Mouse (Mus musculus) kidney, embryonic 15.5 days (tissue): ENCODE results near the gene Car12. TPM values are rescaled to one million over a fixed set of nuclear protein-coding genes. Genes with fewer than 3 reads are reported as not detected.
"Not testable (repeated sequence)": the region's sequence is repeated elsewhere in the genome, so short reads cannot be mapped to it uniquely, and the experiment has no call there.

Experiments
- ATAC-seq: fragments of 200-750 bp; cut with Nextera tagmentation; replicated peaks from 2 replicates; pipeline ENCODE4 v1.8.0; 2017; ENCODE audit warnings: moderate TSS enrichment; ENCODE audit not compliant: low FRiP score
- H3K27ac ChIP-seq: fragments of 300-500 bp; sonication (generic); 2 replicates; pipeline ENCODE4 v1.5.1; 2015; ENCODE audit warnings: mild to moderate bottlenecking, inconsistent platforms
- H3K27me3 ChIP-seq: fragments of 300-500 bp; sonication (generic); 2 replicates; pipeline ENCODE4 v1.6.1; 2015; ENCODE audit warnings: inconsistent platforms
- H3K36me3 ChIP-seq: fragments of 300-500 bp; sonication (generic); 2 replicates; pipeline ENCODE4 v1.6.1; 2015; ENCODE audit warnings: inconsistent platforms
- H3K4me1 ChIP-seq: fragments of 300-500 bp; sonication (generic); 2 replicates; pipeline ENCODE4 v1.6.1; 2015; ENCODE audit warnings: inconsistent platforms
- H3K4me2 ChIP-seq: fragments of 300-500 bp; sonication (generic); 2 replicates; pipeline ENCODE4 v1.6.1; 2015; ENCODE audit warnings: moderate library complexity, mild to moderate bottlenecking, inconsistent platforms
- H3K4me3 ChIP-seq: fragments of 300-500 bp; sonication (generic); replicated peaks from 2 replicates; pipeline ENCODE4 v1.5.1; 2015; ENCODE audit warnings: mild to moderate bottlenecking, inconsistent platforms
- H3K9ac ChIP-seq: fragments of 300-500 bp; sonication (generic); 2 replicates; pipeline ENCODE4 v1.6.1; 2015; ENCODE audit warnings: mild to moderate bottlenecking, inconsistent platforms
- H3K9me3 ChIP-seq: fragments of 300-500 bp; sonication (generic); replicated peaks from 2 replicates; pipeline ENCODE4 v1.6.1; 2016; ENCODE audit warnings: inconsistent platforms
- WGBS: fragments of 180-500 bp; shearing (Covaris S2); methylation state at CpG from one replicate; pipeline ENCODE4 v1.1.7; 2015; ENCODE audit warnings: mixed read lengths; 5-methylcytosine and 5-hydroxymethylcytosine counted together
- polyA plus RNA-seq: library from polyadenylated mRNA; unstranded; fragments of >200 nt; fragmentation: Nextera tagmentation; extraction: Ambion mirVana; gene quantifications from 2 replicates; pipeline ENCODE4 v1.2.1, GENCODE M21; 2015

Gene Car12
- polyA plus RNA-seq, 1 experiment from 2014 or later = 14.5 TPM

GRCm38 (mm10) chr9:66735122-66735521, 21.6 kb downstream of the Car12 start:
- Histone ChIP-seq H3K36me3 (no peaks in the 10 kb centered on the region), H3K4me1 (peaks cover 41% of the 10 kb centered on the region), H3K27me3 (no peaks in the 10 kb centered on the region), H3K4me3 (no peak overlapping the region), H3K27ac (0 out of 2 replicates have a peak overlapping the region, but pooled peaks have one; percentile 59), H3K9me3 (no peaks in the 10 kb centered on the region), H3K9ac (no peak overlapping the region), H3K4me2 (no peak overlapping the region)
- 82% methylated on average over 2 of the region's 2 CpGs for WGBS
- ATAC-seq = no peak

DNA sequence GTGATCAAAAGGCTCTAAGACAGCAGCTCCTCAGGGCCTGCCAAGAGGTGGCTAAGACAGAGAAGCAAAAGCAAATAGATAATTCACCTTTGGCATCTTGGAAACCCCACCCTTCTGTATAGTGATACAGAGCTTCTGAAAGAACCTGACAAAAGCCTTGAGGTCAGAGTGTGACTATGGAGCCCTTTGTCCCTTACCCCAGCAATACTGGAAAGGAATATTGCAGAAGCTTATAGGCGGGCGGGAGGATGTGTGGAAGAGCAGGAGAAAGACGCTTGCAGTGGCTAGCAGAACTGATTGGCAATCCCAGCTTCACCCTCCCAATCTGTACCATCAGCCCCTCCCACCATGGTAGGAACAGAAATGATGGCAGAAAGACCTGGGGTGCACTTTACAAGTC, 22.5 kb downstream of the Car12 start:
- H3K36me3 ChIP-seq = no peaks in the 10 kb centered on the region
- no peaks in the 10 kb centered on the region for H3K27me3 ChIP-seq
- WGBS = 59% methylated on average over 3 of the region's 3 CpGs
- H3K4me2 ChIP-seq = no peak overlapping the region
- H3K9ac ChIP-seq = no peak overlapping the region
- no peaks in the 10 kb centered on the region for H3K9me3 ChIP-seq
- H3K4me1 ChIP-seq = peaks cover 38% of the 10 kb centered on the region
- peak overlapping the region; percentile 59 for H3K27ac ChIP-seq
- no peak overlapping the region for H3K4me3 ChIP-seq
- ATAC-seq = no peak

- no peaks in the 10 kb centered on the region for H3K9me3 ChIP-seq
- H3K27me3 ChIP-seq = no peaks in the 10 kb centered on the region
- H3K36me3 ChIP-seq = no peaks in the 10 kb centered on the region
- H3K4me1 ChIP-seq = peaks cover 33% of the 10 kb centered on the region
- H3K4me3 ChIP-seq = no peak overlapping the region
- 72% methylated on average over 2 of the region's 2 CpGs for WGBS
- H3K4me2 ChIP-seq = no peak overlapping the region
- peak overlapping the region; percentile 75 for H3K27ac ChIP-seq
- peak; percentile 38 for ATAC-seq
- H3K9ac ChIP-seq = no peak overlapping the region
These were observed 23.1 kb downstream of the Car12 start for GRCm38 (mm10) chr9:66736551-66736950.

DNA sequence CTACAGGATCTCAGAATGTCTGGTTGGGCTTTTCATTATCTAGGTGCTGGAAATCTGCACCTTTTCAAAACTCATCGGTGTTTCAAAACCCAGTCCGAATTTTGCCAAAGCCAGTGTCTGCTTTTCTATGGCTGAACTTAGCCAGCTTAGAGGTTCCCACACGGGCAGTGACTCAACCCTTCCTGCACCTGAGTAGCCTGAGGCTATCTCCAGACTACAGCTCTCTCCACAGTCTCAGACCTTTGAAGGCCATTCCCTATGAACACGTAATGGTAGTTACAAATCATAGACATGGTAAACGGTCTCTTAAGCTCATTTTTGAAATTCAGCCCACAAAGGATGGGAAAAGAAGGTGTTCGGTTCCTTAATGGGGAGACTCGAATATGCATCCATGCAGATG, 26.0 kb downstream of the Car12 start:
- 75% methylated on average over 7 of the region's 7 CpGs for WGBS
- H3K4me3 ChIP-seq = no peak overlapping the region
- no peak overlapping the region for H3K4me2 ChIP-seq
- ATAC-seq = no peak
- H3K4me1 ChIP-seq = peaks cover 17% of the 10 kb centered on the region
- H3K36me3 ChIP-seq = no peaks in the 10 kb centered on the region
- no peaks in the 10 kb centered on the region for H3K27me3 ChIP-seq
- H3K9me3 ChIP-seq = no peaks in the 10 kb centered on the region
- H3K27ac ChIP-seq = no peak overlapping the region
- H3K9ac ChIP-seq = no peak overlapping the region

GRCm38 (mm10) chr9:66744531-66744930, 31.0 kb downstream of the Car12 start:
- Histone ChIP-seq H3K9ac (no peak overlapping the region), H3K27me3 (no peaks in the 10 kb centered on the region), H3K9me3 (no peaks in the 10 kb centered on the region), H3K4me3 (no peak overlapping the region), H3K4me1 (no peaks in the 10 kb centered on the region), H3K36me3 (no peaks in the 10 kb centered on the region), H3K27ac (no peak overlapping the region), H3K4me2 (no peak overlapping the region)
- 65% methylated on average over 2 of the region's 2 CpGs for WGBS
- no peak for ATAC-seq

DNA sequence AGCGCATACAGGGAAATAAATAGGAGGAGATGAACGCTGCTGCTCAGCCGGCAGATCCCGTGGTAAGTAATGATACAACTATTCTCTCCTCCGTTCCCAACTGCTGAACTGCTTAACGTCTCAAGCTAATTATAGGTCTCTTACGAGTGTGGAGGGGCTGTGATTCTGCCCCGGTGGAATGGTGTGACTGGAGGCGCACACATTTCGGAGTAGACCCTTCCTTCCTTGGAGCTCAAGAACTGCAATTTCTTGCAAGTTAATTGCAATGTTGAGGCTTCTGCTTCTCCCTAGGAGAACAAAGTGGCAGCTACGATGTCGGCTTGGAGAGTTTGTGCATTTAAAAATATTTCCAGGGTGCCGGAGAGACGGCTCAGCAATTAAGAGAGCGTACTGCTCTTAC, 34.9 kb downstream of the Car12 start:
- WGBS = 86% methylated on average over 15 of the region's 15 CpGs
- no peak overlapping the region for H3K27ac ChIP-seq
- ATAC-seq = no peak
- H3K4me1 ChIP-seq = no peaks in the 10 kb centered on the region
- no peak overlapping the region for H3K4me3 ChIP-seq
- no peaks in the 10 kb centered on the region for H3K27me3 ChIP-seq
- H3K4me2 ChIP-seq = no peak overlapping the region
- H3K9me3 ChIP-seq = no peaks in the 10 kb centered on the region
- H3K9ac ChIP-seq = no peak overlapping the region
- no peaks in the 10 kb centered on the region for H3K36me3 ChIP-seq

DNA sequence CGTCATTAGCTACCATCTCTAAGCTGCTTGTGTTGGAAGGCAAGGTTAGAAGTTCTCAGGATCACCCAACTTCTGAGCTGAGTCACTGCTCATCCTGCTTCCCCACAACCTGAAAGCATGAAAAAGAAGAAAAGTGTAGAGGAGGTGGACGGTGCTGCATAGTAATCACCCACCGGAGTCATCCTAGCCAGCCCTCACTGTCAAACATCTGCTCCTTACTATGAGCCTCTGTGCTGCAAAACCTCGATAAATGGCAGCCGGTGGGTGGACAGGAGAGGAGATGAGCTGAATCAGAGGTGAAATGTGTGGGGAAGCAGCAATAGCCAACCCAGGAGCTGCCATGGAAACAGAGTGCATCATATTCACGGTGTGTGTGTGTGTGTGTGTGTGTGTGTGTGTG, 39.4 kb downstream of the Car12 start:
- Histone ChIP-seq H3K4me3 (no peak overlapping the region), H3K36me3 (no peaks in the 10 kb centered on the region), H3K9ac (no peak overlapping the region), H3K27me3 (no peaks in the 10 kb centered on the region), H3K27ac (no peak overlapping the region), H3K4me1 (0 out of 2 replicates have a peak, but pooled peaks cover 5% of the 10 kb centered on the region), H3K4me2 (no peak overlapping the region), H3K9me3 (no peaks in the 10 kb centered on the region)
- WGBS = 82% methylated on average over 6 of the region's 6 CpGs
- ATAC-seq = no peak

GRCm38 (mm10) chr9:66760991-66761390, 47.5 kb downstream of the Car12 start:
- H3K27ac ChIP-seq = no peak overlapping the region
- H3K9me3 ChIP-seq = no peaks in the 10 kb centered on the region
- WGBS = 39% methylated on average over 1 of the region's 1 CpGs
- no peaks in the 10 kb centered on the region for H3K4me1 ChIP-seq
- ATAC-seq = no peak
- no peaks in the 10 kb centered on the region for H3K36me3 ChIP-seq
- no peak overlapping the region for H3K9ac ChIP-seq
- H3K4me2 ChIP-seq = no peak overlapping the region
- H3K4me3 ChIP-seq = no peak overlapping the region
- H3K27me3 ChIP-seq = no peaks in the 10 kb centered on the region

DNA sequence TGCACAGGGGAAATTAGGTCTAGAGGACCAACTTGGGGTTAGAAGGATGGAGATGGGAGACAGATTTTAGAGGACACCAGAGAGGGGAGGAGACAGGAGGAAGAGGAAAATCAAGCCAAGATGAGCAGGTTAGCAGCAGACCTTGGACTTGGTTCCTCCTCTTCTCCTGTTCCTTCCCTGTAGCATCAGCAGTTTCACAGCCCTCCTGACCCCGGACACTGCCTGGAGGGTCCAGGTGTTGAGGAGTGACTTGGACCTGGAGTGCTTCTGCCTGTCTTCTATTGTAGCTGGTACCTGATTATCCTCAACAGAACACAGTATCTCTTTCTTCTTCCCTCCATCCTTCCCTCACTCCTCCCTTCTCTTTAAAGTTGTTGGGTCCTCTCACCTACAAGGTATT, 55.2 kb downstream of the Car12 start:
- no peak overlapping the region for H3K9ac ChIP-seq
- no peak overlapping the region for H3K4me2 ChIP-seq
- no peaks in the 10 kb centered on the region for H3K36me3 ChIP-seq
- H3K4me1 ChIP-seq = no peaks in the 10 kb centered on the region
- ATAC-seq = no peak
- no peak overlapping the region for H3K4me3 ChIP-seq
- 73% methylated on average over 1 of the region's 1 CpGs for WGBS
- H3K9me3 ChIP-seq = no peaks in the 10 kb centered on the region
- H3K27me3 ChIP-seq = no peaks in the 10 kb centered on the region
- no peak overlapping the region for H3K27ac ChIP-seq

- WGBS = 46% methylated on average over 3 of the region's 3 CpGs
- no peak overlapping the region for H3K4me3 ChIP-seq
- no peak for ATAC-seq
- no peaks in the 10 kb centered on the region for H3K36me3 ChIP-seq
- H3K27me3 ChIP-seq = no peaks in the 10 kb centered on the region
- no peaks in the 10 kb centered on the region for H3K9me3 ChIP-seq
- H3K27ac ChIP-seq = no peak overlapping the region
- H3K4me1 ChIP-seq = no peaks in the 10 kb centered on the region
- no peak overlapping the region for H3K9ac ChIP-seq
- no peak overlapping the region for H3K4me2 ChIP-seq
These were observed 55.8 kb downstream of the Car12 start for GRCm38 (mm10) chr9:66769275-66769674.

DNA sequence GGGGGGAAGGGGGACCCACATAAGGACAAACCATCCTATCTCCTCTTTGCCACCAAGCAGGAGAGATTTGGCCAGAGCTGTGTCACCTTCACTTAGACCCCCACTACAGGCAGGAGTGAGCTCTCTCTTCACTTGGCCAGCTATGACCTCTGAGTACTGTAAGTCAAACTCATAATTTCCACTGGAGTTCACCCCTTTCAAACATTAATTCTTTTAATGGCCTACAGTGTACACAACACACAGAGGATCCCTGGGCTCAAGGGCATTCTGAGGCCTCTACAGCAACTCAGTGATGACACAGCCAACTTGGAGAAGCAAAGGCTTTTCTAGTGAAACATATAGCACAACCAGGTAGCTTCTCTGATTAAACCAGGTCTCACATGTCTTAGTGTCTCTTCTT, 57.2 kb downstream of the Car12 start:
- Histone ChIP-seq H3K27ac (peak overlapping the region; percentile 18; the same call in 1 of the 2 replicates), H3K9ac (no peak overlapping the region), H3K4me1 (no peaks in the 10 kb centered on the region), H3K9me3 (no peaks in the 10 kb centered on the region), H3K36me3 (no peaks in the 10 kb centered on the region), H3K4me2 (no peak overlapping the region), H3K4me3 (no peak overlapping the region), H3K27me3 (no peaks in the 10 kb centered on the region)
- ATAC-seq = no peak

DNA sequence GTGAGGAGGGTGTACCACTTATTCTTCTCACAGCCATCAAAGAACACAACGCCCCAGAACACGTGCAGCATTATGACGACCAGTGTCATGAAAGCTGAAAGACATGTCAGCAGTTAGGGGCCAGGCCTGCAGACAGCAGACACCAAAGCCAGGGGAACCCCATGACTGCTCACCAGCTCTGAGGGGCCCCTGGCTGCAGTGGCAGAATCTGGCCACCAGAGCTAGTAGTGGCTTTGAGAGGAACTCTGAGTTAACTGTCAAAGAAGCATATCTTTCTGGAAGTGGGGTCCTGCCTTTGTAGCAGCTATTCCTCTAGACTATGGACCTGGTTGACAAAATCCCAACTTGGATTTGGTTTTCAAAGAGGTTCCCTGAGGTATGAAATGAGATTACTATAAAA, 71.1 kb downstream of the Car12 start:
- H3K4me2 ChIP-seq, H3K9me3 ChIP-seq, H3K4me1 ChIP-seq, H3K9ac ChIP-seq, H3K4me3 ChIP-seq, H3K27me3 ChIP-seq, H3K27ac ChIP-seq, H3K36me3 ChIP-seq, ATAC-seq: not testable (repeated sequence)
- no CpG with 5 or more reads among the region's 3 CpGs for WGBS

GRCm38 (mm10) chr9:66787821-66788220, 74.3 kb downstream of the Car12 start:
- no peaks in the 10 kb centered on the region for H3K4me1 ChIP-seq
- H3K9me3 ChIP-seq = no peaks in the 10 kb centered on the region
- H3K9ac ChIP-seq = no peak overlapping the region
- no peak overlapping the region for H3K27ac ChIP-seq
- no peaks in the 10 kb centered on the region for H3K27me3 ChIP-seq
- H3K36me3 ChIP-seq = peaks cover 8% of the 10 kb centered on the region
- 5% methylated on average over 2 of the region's 2 CpGs for WGBS
- no peak overlapping the region for H3K4me3 ChIP-seq
- no peak for ATAC-seq
- H3K4me2 ChIP-seq = no peak overlapping the region
